Mouse (Mus musculus) liver, embryonic 14.5 days (tissue): ENCODE measurements at regions not wholly inside any gene's neighbourhood (a gene's known extent, or its start where the extent isn't known, plus 50 kb on each side); places are given as distances from the start of the nearest gene placed in this dataset.

Source experiments
- ATAC-seq: fragments of 200-750 bp; cut with Nextera tagmentation; 2 replicates; pipeline ENCODE4 v1.8.0; 2017; ENCODE audit warnings: moderate number of reproducible peaks, mild to moderate bottlenecking, moderate library complexity; ENCODE audit not compliant: insufficient read depth
- DNase-seq, 3 experiments: peaks; one replicate each; pipeline ENCODE4 v3.0.0-alpha.2; 2012 to 2013; ENCODE audit warnings: low read depth in 3 of 3, low spot score in 3 of 3
- H3K27ac ChIP-seq: fragments of 300-500 bp; sonication (generic); 2 replicates; pipeline ENCODE4 v1.5.1; 2014; ENCODE audit warnings: moderate library complexity, mild to moderate bottlenecking, control low read depth, inconsistent platforms
- H3K27me3 ChIP-seq: fragments of 300-500 bp; sonication (generic); 2 replicates; pipeline ENCODE4 v1.6.1; 2014; ENCODE audit warnings: mild to moderate bottlenecking, low read length, moderate library complexity; ENCODE audit not compliant: control insufficient read depth, insufficient read depth
- H3K36me3 ChIP-seq: fragments of 300-500 bp; sonication (generic); replicated peaks from 2 replicates; pipeline ENCODE4 v1.6.1; 2014; ENCODE audit warnings: low read depth; ENCODE audit not compliant: control insufficient read depth, insufficient read depth
- H3K4me1 ChIP-seq, 2 experiments: fragments of 200-500 bp in 1 of 2; fragments of 300-500 bp in 1 of 2; sonication (generic) in 1 of 2; replicated peaks; 2 replicates each; pipeline ENCODE4 v1.6.1; 2012 to 2014; ENCODE audit warnings: antibody characterized with exemption in 1 of 2, inconsistent platforms in 1 of 2, low read length in 1 of 2; ENCODE audit not compliant: control insufficient read depth in 2 of 2, insufficient read depth in 2 of 2
- H3K4me2 ChIP-seq: fragments of 300-500 bp; sonication (generic); 2 replicates; pipeline ENCODE4 v1.6.1; 2014; ENCODE audit warnings: low read depth, mild to moderate bottlenecking, control low read depth, moderate library complexity
- H3K4me3 ChIP-seq, 2 experiments: fragments of 200-500 bp in 1 of 2; fragments of 300-500 bp in 1 of 2; sonication (generic) in 1 of 2; 2 replicates each; pipeline ENCODE4 v1.5.1; 2012 to 2014; ENCODE audit warnings: low read depth in 2 of 2, low read length in 2 of 2, mild to moderate bottlenecking in 2 of 2, control low read depth in 1 of 2, inconsistent platforms in 1 of 2, moderate library complexity in 1 of 2; ENCODE audit not compliant: insufficient read depth in 1 of 2
- H3K9ac ChIP-seq: fragments of 300-500 bp; sonication (generic); replicated peaks from 2 replicates; pipeline ENCODE4 v1.6.1; 2014; ENCODE audit warnings: mild to moderate bottlenecking, control low read depth, moderate library complexity
- H3K9me3 ChIP-seq: fragments of 300-500 bp; sonication (generic); 2 replicates; pipeline ENCODE4 v1.6.1; 2016; ENCODE audit warnings: low read length, mixed read lengths; ENCODE audit not compliant: control insufficient read depth
- CTCF ChIP-seq: IDR thresholded peaks from 2 replicates; pipeline ENCODE4 v1.5.1; 2016; ENCODE audit warnings: antibody characterized with exemption, low read depth, control low read depth
- EP300 ChIP-seq: IDR thresholded peaks from 2 replicates; pipeline ENCODE4 v1.6.1; 2016; ENCODE audit warnings: antibody characterized with exemption, low read depth
- WGBS: fragments of 180-500 bp; shearing (Covaris S2); extraction: QIAGEN DNeasy Blood & Tissue Kit; methylation state at CpG from one replicate; pipeline ENCODE4 v1.1.7; 2014; ENCODE audit not compliant: insufficient replicate concordance; 5-methylcytosine and 5-hydroxymethylcytosine counted together

DNA sequence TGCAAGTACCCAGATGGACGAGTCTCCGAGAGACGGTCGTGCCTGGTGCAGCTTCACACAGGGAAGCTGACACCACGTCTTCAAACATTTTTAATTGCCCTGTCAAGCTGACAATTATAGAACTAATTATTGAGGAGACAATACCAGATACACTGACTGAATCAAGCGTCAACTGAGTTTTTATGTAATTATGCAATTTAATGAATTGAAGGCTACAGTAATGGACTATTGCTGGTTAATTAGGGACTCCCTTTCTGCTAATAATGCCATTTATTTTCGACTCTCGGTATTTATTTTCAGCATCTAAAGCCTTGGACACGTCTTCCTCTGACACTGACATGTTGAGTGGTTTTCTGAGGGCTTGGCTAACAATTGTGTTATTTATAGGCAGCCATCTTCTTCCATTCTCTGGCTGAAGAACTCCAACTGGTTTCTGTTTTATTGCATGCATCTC is 331.6 kb upstream of the Kdm8 start:
- H3K4me2 ChIP-seq, result no peak overlapping the region
- H3K9ac ChIP-seq, result no peak overlapping the region

DNA sequence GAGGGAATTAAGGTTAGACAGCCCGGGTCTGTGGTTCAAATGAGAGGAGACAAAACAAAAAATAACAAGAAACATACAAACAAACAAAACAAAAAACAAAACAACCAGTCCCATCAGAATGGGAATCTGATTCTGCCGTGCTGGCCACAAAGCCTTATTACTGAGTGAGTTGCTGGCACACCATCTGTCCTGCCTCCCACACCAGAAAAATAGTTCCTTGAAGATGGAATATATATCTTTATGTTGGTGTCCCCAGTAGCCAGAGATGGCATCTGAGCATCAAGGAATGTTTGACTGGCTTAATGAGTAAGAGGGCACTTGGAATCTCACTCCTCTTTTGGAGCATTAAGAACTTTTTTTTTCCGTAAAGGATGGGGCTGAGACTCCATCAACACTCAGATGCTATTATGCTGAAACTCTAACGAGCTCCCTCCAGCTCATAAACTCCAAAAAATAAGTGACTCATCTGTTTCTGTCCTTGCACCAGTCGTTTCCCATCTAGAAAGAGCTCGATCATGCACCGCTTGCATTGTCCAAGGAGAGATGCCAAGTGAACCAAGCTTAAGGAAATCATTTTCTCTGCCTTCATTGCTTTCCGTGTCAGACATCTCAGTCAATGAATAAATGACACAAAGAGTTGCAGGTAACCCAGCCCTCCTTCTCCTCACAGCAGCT is 329.0 kb upstream of the Kdm8 start:
- ATAC-seq, result no peak
- no peak overlapping the region for H3K4me3 ChIP-seq
- H3K27ac ChIP-seq, result no peak overlapping the region
- H3K27me3 ChIP-seq, result no peaks in the 10 kb centered on the region
- DNase-seq, result no peak
- H3K9me3 ChIP-seq, result no peaks in the 10 kb centered on the region
- H3K4me1 ChIP-seq, result no peaks in the 10 kb centered on the region
- TF ChIP-seq EP300 (no peak), CTCF (no peak)
- H3K9ac ChIP-seq, result no peak overlapping the region
- no peak overlapping the region for H3K4me2 ChIP-seq
- WGBS, result 52% methylated on average over 8 of the region's 8 CpGs
- no peaks in the 10 kb centered on the region for H3K36me3 ChIP-seq

More for the DNA sequence above, 331.6 kb upstream of the Kdm8 start:
- Histone ChIP-seq H3K9me3 (no peaks in the 10 kb centered on the region), H3K27ac (no peak overlapping the region), H3K27me3 (no peaks in the 10 kb centered on the region), H3K4me3 (no peak overlapping the region), H3K36me3 (no peaks in the 10 kb centered on the region), H3K4me1 (no peaks in the 10 kb centered on the region)
- DNase-seq (no peak), ATAC-seq (no peak)
- TF ChIP-seq EP300, result no peak
- TF ChIP-seq CTCF, result no peak
- 65% methylated on average over 9 of the region's 9 CpGs for WGBS

DNA sequence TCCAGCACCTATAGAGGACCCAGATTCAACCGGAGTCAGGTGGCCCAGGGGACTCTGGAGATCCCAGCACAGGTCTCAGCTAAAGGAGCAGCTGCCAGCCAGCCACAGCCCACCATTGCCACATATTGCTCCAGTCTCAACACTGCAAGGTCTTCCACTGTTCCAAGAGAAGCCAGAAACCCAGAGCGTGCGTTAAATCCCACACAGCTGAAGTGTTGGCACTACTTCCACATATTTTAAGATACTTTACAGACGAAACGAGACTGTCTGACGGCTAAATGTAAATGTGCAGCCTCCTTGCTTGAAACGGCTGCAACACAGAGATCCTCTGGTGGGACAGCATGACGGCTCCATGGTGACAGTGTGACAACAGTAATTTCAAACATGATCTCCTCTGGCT is 327.3 kb upstream of the Kdm8 start:
- no peak overlapping the region for H3K27ac ChIP-seq
- H3K9ac ChIP-seq, result no peak overlapping the region
- no peak overlapping the region for H3K4me2 ChIP-seq
- no peak overlapping the region for H3K4me3 ChIP-seq
- DNase-seq (no peak), ATAC-seq (no peak)
- H3K9me3 ChIP-seq, result no peaks in the 10 kb centered on the region
- H3K27me3 ChIP-seq, result no peaks in the 10 kb centered on the region
- H3K4me1 ChIP-seq, result no peaks in the 10 kb centered on the region
- 59% methylated on average over 8 of the region's 8 CpGs for WGBS
- no peaks in the 10 kb centered on the region for H3K36me3 ChIP-seq
- TF ChIP-seq CTCF (no peak), EP300 (no peak)

DNA sequence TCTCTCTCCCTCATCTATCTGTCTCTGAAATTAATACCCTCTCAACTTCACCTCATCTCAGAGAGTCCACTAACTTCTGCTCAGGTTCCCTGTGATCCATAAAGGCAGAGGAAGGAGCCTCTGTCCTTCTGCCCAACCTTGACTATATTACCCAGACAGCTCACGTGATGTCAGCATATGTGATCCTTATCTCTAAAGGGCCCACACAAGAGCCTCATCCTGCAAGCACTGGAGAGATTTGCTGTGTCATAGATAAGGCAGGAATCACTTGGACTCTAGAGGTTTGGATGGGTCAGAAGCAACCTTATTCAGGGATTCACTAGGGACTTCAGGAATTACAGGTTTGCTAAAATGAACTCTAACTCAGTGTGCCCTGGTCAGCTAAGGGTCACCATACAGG is 315.3 kb upstream of the Kdm8 start:
- TF ChIP-seq CTCF (no peak), EP300 (no peak)

DNA sequence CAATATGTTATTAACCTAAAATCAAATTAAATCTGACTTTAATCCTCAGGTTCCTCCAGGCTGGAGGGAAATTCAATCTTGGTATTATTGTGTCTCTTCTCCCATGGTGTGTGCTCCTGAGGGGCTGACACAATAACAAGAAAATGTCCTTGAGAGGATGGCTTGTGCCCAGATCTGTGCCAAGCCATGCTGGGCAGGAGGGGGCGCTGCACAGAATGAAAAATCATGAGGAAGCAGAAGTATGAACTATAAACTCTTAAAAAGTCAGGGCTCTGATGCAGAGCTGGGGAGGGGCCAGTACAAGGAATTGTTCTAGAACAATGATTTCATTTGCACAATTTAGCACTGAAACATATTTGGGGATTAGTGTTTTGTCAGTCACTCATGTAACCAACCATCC is 312.5 kb upstream of the Kdm8 start:
- WGBS, result 27% methylated on average over 1 of the region's 1 CpGs
- ATAC-seq, result no peak

More for the DNA sequence above, 315.3 kb upstream of the Kdm8 start:
- Histone ChIP-seq H3K4me1 (no peaks in the 10 kb centered on the region), H3K9me3 (no peaks in the 10 kb centered on the region), H3K9ac (no peak overlapping the region), H3K4me3 (no peak overlapping the region), H3K36me3 (no peaks in the 10 kb centered on the region), H3K27me3 (no peaks in the 10 kb centered on the region), H3K27ac (no peak overlapping the region), H3K4me2 (no peak overlapping the region)
- WGBS, result 22% methylated on average over 1 of the region's 1 CpGs
- DNase-seq (no peak), ATAC-seq (no peak)

More for the DNA sequence above, 312.5 kb upstream of the Kdm8 start:
- Histone ChIP-seq H3K9ac (no peak overlapping the region), H3K27ac (no peak overlapping the region), H3K4me1 (no peaks in the 10 kb centered on the region), H3K9me3 (no peaks in the 10 kb centered on the region), H3K4me2 (no peak overlapping the region), H3K4me3 (no peak overlapping the region), H3K27me3 (no peaks in the 10 kb centered on the region), H3K36me3 (no peaks in the 10 kb centered on the region)
- no peak for DNase-seq
- TF ChIP-seq CTCF, result no peak
- TF ChIP-seq EP300, result no peak
